18 mouse cellular contexts compared by ENCODE assay signal in genomic region chr17:49419813-49420212, GRCm38 (mm10).
"Had no signal": no experiment of that assay in that cellular context is flagged by ENCODE, and none has a peak within 500 bp of the region (broad histone marks: within the 10 kb centered on the region; RNA-seq: fewer than 3 reads in every experiment).

No protein-coding gene starts in this region.

- H3K27me3 ChIP-seq: intestine, embryonic 15.5 days; kidney, embryonic 15.5 days; midbrain, embryonic 12.5 days; midbrain, embryonic 15.5 days; neural tube, embryonic 12.5 days; neural tube, embryonic 15.5 days had no signal

- H3K4me2 ChIP-seq: intestine, embryonic 15.5 days; kidney, embryonic 15.5 days; lung, embryonic 14.5 days; midbrain, embryonic 12.5 days; midbrain, embryonic 15.5 days; neural tube, embryonic 12.5 days; neural tube, embryonic 15.5 days had no signal

- DNase-seq: layer of hippocampus, postnatal 36 days; lung, embryonic 14.5 days; right cerebral cortex, adult 18-20 months; right cerebral cortex, postnatal 14 days; right cerebral cortex, postnatal 4 days; spleen, adult 18-20 months; thymus, adult 18-20 months; thymus, postnatal 36 days had no signal

- H3K9me3 ChIP-seq: intestine, embryonic 15.5 days; kidney, embryonic 15.5 days; midbrain, embryonic 12.5 days; midbrain, embryonic 15.5 days; neural tube, embryonic 12.5 days; neural tube, embryonic 15.5 days had no signal

- H3K4me1 ChIP-seq: kidney, embryonic 15.5 days; midbrain, embryonic 12.5 days; midbrain, embryonic 15.5 days; neural tube, embryonic 12.5 days; neural tube, embryonic 15.5 days had no signal

- ATAC-seq: intestine, embryonic 15.5 days; lung, postnatal 0 days; midbrain, embryonic 15.5 days had no signal

- H3K27ac ChIP-seq: intestine, embryonic 15.5 days; kidney, embryonic 15.5 days; left cerebral cortex, adult 2 months; liver, embryonic 14.5 days; macrophage; midbrain, embryonic 12.5 days; midbrain, embryonic 15.5 days; neural tube, embryonic 12.5 days; neural tube, embryonic 15.5 days had no signal

- H3K9ac ChIP-seq: intestine, embryonic 15.5 days; kidney, embryonic 15.5 days; liver, embryonic 14.5 days; lung, embryonic 14.5 days; midbrain, embryonic 12.5 days; midbrain, embryonic 15.5 days; neural tube, embryonic 12.5 days; neural tube, embryonic 15.5 days had no signal

- H3K4me3 ChIP-seq: intestine, embryonic 15.5 days; kidney, embryonic 15.5 days; left cerebral cortex, adult 2 months; midbrain, embryonic 12.5 days; midbrain, embryonic 15.5 days; neural tube, embryonic 12.5 days; neural tube, embryonic 15.5 days had no signal

- H3K36me3 ChIP-seq: intestine, embryonic 15.5 days; kidney, embryonic 15.5 days; midbrain, embryonic 12.5 days; midbrain, embryonic 15.5 days; neural tube, embryonic 12.5 days; neural tube, embryonic 15.5 days had no signal
